Mouse (Mus musculus): ENCODE data around the gene Espnl.

The Espnl gene

DNA sequence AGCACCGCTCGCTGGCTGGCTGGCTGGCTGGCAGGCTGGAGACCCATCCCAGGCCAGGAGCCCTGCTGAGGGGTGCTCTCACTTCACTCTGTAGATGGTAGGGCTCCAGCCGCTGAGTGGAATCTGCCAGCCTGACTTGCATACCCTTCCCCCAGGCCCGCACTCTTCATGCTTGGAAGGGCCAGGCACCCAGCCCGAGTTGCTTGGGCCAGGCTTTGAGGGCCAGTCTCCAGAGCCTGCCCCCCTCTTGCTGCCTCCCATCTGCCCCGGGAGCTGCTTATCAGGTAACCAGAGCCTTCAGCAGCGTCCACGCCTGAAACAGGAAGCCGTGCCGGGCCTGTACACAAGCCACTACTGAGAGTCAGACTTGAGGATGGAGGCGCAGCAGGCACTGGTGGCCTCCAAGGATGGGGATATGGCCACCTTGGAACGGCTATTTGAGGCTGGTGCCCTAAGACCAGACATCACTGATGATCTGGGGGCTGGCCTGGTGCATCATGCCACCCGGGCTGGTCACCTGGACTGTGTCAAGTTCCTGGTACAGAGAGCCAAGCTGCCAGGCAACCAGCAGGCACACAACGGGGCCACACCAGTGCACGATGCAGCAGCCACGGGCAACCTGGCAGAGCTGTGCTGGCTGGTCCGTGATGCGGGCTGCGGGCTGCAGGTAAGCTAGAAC, at the start of gene Espnl:
Gene Espnl (plus strand): TSS at position 316 of the 679 bp plus-strand sequence.
- DNase-seq (ENCODE audit: low read depth, low spot score), result no peak

DNA sequence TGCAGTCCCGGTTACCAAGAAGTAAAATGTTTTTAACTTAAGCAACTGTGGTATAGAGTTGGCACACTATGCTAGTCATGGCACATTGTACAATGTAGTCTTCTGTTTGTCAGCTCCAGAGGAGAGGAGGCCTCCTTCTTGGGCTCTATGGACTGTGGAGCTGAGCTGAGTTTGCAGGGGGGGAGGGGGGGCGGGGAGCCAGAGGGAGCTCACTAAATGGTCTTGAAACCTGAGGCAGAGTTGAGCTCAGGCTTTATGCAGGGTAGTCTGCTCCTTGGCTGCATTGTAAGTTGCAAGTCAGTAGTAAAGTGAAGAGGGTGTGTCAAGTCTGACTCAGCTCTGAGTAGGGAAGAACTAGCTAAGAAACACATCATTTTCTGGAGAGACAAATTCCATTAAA, 49.6 kb upstream of the Espnl start:
- no peak for DNase-seq (ENCODE audit: low read depth, low spot score)

DNA sequence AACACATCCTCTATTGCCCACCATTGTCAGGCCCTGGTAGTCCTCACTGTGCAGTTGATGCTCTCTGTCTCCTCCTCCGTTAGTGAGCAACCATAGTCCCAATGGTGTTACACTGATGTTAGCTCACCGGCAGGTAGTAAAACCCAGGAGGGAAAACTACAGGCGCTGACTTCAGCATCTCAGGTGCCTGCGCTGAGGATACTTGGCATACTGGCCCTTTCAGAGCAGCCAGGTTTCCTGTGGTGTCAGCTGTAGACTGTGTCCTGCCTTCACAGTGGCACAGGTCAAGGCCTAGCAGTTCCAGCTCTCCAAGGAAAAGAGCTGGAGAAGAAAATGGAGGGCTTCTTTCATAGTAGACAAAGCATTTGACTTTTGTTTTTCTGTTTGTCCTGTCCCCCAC, 45.3 kb upstream of the Espnl start:
- DNase-seq (ENCODE audit: low read depth, low spot score), result no peak

DNA sequence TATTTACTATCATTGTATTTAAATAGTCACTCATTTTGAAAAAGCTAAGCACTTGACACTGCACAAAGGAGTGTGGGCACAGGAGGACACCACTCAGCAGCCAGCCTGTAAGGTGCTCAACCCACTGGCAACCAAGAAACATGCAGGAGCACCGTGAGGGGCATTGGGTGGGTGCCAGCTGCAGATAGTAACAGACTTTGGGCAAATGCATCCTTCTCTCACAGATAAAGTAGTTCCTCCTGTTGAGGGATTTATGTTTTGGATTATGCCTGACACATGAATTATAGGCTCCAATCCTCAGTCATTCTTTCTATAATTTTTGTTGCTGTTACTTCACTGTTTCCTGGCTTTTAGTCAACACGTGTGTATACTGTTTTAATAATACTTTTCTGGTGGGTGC, 44.4 kb upstream of the Espnl start:
- no peak for DNase-seq (ENCODE audit: low read depth, low spot score)

DNA sequence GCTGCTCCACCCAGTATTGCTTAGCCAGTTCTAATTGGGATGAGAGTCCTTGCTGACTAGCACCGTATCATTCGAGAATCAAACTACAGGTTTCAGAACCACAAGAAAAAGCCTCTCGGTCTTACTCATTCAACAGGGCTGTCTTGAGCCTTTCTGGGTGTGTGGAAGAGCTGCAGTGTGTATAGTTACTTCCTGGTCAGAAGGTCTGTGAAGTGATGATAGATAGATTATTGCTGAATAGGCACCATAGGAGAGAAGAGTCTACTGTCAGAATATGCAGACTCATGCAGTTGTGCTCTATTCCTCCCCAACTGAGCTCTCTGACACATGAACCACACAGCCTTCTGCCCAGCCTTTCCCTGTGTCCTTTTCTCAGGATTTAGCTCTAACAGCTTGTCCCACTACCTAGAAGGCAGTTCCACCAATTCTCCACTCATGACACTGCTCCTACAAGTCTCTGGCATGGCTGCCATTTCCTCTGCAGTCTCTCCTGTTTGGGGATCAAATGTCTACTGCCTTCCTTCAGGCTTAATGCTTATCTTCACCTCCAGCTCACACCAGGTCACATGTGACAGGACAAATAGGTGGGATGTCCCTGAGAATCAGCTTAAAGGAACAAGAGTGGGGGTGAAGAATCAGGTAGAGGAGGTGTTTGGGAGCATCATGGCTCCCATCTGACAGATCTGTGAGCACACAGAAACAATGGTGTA, 43.3 kb upstream of the Espnl start:
- DNase-seq (ENCODE audit: low read depth, low spot score), result no peak

DNA sequence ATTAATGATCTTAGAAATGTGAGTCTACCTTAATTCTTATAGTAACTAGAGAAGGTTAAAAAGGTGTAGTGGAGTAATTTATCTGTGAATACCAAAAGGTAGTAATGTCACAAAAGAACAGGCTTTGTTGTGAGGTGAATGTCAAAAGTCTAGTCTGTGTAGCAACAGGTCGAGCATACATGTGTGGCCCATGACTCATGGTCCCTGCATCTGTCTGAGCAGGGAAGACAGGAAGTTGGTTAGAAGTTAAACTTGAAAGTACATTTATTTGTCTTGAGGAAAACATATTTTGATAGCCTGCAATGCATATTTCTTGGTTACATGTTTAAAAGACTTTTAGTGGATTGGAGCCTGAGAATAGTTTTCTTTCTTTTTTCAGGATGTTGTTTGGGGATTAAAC, 42.7 kb upstream of the Espnl start:
- DNase-seq (ENCODE audit: low read depth, low spot score), result no peak

DNA sequence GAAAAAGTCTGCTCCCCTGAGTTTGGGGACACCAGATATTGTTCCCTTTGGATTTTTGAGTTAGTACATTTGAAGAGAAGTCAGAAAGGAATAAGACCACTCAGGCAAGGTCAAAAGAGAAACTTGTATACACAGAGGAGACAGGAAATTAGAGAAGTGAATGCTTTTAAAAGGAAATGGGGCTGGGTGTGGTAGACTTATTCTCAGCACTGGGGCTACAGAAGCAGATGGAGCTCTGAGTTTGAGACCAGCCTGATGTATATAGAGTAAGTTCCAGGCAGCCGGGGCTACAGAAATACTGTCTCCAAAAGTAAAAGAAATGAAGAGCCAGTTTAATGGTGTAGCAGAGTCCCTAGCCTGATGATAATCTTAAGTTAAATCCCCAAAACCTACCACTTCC, 39.3 kb upstream of the Espnl start:
- DNase-seq (ENCODE audit: low read depth, low spot score), result no peak

DNA sequence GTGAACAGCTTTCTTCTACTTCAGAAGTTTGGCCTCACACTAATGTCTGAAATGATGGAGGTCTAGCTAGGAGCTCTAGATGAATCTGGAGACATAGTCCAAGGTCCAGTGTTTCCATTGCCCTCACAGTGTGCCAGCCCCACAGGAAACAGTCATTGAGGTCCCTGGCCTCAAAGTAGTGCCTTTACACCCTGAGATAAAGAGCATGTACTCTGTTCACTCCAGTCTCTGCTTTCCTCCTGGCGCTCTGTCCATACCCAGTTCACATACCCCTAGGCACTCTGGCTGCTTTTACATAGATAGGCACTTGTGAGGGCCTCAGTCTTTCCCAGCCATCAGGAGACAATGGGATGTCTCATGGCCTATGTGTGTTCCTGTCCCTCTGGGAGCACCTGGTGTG, 32.5 kb upstream of the Espnl start:
- no peak for DNase-seq (ENCODE audit: low read depth, low spot score)

DNA sequence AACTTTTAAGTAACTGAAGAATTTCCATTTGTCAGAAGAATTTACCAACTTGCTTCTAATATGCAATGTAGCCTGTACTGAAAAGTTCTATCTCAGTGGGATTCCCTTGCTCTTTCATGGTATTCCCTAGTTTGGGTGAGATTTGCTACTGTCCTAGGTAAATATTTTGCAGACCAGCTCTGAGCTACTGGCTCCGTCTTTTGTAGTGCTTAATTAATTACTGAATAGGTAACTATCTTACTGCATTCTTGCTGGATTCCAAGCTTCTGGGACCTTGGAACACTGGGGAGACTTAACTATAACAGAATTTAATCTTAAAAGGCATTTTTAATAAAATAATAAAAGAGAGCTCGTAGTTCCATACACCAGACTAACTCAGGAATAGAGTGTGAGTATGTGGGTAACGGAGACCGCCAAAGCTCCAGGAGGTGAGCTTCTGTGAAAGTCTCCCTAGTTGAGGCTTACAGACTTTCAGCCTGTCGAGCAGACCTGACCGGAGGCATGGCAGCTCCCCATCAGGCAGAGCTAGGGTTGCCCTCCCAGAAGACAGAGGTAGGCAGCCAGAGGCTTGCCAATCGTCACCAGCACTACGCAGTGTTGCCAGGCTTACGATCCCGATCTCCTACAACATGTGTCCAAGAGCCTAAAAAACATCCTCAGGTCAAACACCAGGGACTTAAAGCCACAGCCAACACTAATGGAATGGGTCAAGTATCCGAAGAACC, 29.6 kb upstream of the Espnl start:
- DNase-seq (ENCODE audit: low read depth, low spot score), result no peak

DNA sequence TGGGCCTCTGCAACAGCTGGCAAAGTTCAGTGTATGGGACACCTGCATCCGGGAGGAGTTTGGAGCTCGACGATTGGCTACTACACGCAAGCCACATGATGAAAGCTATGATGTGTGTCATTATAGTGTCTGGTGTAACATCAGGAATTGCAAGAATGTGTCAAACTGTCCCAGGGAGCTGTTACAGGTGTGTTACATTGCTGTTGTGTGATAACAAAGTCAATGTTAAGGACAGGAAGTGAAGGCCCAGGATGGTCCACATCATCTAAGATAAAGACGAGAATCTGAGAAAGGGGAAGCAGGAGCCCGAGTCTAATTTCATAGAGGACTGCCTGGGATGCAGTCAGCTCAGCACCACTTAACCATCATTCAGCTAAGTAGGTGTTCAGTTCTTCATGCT, 26.3 kb upstream of the Espnl start:
- DNase-seq (ENCODE audit: low read depth, low spot score), result no peak

DNA sequence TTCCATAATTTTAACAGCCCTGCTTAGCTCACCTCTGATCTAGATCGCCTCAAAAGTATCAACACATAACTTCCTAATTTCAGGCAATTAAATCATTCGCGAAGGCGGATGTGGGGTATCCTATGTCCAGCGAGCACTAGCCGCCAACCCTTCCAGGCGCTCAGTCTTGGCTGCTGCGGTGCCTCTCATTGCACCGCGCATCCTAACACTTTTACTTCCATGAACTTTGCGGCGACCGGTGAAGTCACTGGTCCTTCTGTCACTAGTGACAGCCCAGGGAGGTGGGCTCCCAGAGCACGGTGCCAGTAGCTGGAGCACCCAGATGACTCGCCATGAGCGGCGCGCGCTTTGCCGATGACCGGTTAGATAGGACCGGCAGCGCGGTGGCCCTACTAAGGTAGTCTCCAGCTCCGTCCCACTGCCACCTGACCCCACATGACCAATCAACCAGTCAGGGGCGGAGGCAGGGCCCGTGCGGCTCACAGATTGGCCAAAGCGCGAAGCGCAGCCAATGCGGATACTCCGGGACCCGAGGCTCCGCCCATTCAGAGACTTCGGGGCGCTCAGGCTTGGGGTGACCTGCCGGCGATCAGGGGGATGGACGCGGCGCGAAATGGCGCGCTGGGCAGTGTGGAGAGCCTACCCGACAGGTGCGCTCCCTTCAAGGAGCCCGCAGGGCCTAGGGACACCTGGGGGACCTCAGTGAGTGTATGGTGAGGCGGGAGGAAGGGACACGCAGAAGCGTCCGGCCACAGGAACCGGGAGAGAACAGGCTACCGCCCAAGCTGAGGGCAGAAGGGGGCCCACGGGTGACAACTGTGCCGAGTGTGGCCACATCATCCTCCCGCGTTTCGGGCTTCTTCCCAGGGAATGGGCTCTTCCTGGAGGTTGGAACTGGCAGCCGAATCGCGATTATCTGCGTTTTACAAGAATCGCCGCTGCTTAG, 23.8 kb upstream of the Espnl start, which contains the start of gene Scly:
Gene Scly (plus strand): TSS at position 540 of the 946 bp plus-strand sequence.
- DNase-seq (ENCODE audit: low read depth, low spot score), result peak; percentile 91

DNA sequence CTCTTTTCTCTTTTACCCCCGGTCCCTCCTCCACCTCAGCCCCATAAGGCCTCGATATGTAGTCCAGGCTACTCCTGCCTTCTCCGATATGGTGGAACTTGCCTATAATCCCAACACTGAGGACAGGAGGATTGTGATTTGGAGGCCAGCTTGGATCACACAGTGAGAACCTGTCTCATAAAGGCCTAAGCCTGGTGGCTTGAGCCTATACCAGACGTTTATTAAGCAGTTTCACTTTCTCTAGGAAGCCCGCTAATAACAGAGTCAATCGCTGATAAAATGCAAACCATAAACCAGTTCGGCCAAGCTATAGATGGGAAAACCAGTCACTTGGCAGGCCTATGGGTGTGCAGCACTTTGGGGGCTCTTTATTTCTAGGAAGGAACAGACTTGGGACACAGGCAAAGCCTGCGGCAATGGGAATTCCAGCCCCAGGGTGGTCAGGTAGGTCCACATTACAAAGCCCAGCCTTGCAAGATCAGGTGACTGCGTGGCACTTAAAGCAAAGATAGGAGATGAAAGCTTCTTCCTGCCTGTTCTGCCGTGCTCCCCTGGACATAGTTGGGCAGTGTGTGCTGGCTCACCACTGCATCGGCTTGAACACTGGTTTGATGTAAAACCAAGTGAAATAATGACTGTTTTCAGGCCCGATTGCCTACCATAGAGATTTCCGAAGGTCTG, 22.7 kb upstream of the Espnl start:
- DNase-seq (ENCODE audit: low read depth, low spot score), result no peak

DNA sequence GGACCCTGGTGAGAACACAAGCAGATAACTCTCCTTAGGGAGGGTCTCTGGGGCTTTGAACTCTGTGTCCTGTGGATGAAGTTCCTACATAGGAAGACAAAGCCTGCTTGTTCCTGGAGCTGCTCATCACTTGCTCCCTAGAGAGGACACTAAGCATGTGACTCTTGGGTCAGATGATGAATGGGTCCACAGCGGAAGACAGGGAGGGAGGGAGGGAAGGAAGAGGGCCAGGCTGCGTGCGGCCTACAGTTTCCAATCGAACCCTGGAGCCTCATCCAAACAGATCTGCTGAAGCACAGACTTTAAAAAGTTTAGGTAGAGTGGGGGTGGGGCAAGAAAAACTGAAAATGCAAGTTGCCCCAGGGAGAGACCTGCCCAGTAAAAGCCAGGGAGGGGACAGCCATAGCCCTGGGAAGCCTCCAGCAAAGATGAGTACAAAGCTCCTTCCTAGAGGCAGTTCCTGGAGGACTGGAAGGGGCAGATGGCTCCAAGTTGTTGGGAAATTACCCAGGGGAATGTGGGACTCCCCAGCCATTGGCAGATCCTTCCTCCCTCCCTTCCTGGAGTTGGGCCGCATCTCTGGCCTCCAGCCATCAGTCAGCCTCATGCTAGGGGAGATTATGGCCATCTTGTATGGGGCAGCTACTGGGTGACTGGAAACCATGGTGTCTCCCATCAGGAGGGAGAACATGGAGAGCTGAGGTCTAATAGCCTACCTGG, 22.0 kb upstream of the Espnl start:
- DNase-seq (ENCODE audit: low read depth, low spot score), result no peak

DNA sequence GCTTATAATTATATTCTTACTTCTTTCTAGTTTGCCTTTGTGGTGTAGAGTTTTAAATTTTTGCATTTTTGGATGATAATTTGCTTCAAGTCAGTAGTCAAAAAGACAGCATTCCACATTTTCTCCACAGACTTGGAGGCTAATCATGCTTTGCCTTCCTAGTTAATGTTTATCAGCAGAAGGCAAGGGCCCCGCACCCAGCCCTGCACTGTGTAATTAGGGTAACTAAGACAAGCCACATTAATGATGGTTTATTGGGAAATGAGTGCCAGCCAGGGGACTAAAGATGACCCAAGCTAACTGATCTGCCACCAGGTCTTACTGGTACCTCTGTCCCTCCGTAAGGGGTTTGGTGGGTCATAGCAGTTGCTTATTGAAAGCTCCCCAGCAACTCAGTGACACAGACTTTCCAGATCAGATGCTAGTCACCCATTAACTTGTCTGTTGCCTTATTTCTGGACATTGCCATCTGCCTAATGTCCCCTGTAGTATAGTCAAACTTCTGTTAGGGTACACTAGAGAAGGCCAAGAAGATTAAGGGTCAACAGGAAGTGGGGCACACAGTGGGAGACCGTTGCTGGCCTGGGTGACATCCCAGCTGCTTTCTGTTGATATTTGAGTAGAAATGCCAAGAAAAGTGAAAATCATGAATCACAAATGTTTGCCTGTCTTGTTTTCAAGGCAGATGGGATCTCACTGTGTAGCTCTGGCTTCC, 20.5 kb upstream of the Espnl start:
- no peak for DNase-seq (ENCODE audit: low read depth, low spot score)

DNA sequence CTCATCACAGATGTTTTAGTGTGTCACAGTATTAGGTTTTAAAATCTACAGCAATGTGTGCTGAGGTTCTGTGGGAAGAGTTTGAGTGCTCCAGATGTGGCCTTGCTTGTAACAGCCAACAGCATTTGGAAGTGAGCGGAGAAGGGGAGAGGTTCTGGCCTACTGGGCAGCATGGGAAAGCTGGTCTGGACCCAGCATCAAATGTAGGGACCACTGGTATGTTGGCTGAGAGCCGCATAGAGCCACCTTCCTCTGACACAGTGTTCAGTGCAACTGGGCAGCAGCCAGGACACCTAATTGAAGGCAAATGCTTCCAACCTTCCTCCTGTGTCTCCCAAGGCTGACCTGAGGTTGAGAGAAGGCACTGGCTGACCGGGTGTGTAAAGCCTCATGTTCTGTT, 19.9 kb upstream of the Espnl start:
- no peak for DNase-seq (ENCODE audit: low read depth, low spot score)

DNA sequence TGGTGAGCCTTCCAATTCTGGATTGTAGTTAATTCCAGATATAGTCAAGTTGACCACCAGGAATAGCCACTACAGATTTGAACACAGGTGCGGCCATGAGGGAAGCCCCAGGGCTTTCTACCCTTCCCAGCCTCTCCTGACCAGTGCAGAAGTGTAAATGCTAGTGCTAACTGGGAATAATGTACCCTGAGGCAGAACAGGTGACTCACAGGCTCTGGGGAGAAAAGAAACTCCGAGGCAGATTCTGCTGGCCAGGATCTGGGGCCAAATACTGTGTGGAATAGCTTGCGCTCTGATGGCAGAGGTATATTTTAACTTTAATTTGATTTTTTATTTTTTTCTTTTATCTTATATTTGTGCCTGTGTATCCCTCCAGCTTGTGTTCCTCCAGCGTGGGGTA, 17.3 kb upstream of the Espnl start:
- no peak for DNase-seq (ENCODE audit: low read depth, low spot score)

DNA sequence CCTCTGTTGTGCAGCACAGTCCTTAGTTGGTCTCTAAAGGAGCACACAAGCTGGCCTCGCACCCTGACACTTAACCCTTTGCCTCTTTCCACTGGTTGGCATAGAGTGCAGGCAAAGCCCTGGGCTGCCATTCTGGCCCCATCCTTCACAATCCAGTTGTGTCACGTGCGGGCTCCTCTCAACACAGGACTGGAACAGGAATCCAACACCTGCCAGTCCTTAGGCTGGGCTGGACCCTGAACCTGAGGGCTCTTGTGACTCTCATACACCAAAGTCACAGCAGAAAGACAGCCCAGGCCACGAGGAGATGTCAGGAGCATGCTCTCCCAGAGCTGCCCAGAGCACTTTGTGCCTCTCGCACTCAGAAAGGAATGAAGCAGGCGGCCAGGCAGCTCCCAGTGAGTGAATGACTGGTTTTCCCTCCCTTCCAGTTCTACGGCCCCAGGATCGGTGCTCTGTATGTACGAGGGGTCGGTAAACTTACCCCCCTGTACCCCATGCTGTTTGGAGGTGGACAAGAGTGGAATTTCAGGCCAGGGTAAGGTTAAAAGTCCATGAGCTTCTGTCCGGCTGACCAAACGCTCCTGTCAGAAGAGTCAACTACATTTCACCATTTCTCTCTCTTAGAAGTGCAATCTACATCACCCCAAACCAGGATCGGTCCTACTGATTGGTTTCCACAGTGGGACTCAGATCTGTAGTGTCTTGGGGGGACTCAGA, 12.3 kb upstream of the Espnl start:
- DNase-seq (ENCODE audit: low read depth, low spot score), result no peak

DNA sequence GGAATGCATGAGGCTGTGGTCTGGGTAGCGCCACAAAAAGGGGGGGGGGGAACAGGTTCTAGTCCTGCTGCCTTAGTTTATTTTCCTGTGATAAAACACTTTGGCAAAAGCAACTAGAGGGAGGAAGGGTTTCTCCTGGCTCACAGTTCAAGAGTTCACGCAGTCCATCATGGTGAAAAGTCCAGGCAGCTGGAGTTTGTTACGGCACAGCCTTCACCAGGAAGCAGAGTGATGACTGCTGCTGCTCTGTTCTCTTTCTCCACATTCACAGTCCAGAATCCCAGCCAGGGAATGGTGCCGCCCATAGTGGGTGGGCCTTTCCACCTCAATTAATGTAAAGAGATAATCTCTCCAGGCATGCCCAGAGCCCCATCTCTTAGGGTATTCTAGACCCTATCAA, 9.6 kb upstream of the Espnl start:
- no peak for DNase-seq (ENCODE audit: low read depth, low spot score)

DNA sequence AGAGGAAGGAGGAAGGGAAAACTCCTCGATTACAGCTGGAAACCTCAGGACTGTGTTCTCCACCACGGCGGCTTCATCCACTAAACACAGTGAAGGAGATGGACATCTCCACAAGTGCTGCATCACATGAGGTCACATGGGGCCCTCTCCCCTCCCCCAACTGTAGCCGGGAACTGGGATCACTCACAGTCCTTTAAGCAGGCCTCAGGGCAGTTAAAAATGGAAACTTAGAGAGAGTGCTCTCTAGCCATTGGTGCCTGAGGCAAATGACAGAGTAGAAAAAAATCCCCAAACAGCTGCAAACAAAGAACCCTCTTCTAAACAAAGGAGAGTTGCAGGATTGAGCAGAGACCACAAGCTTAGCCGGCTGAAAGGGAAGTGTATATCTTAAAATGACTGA, 8.6 kb upstream of the Espnl start:
- peak; percentile 57 for DNase-seq (ENCODE audit: low read depth, low spot score)

All from ZHBTc4 (cell line).